In genomic region chr15:101173421-101174211, GRCm38 (mm10) we compare ENCODE assay signal across 8 mouse cellular contexts. TPM values are rescaled to one million over a fixed set of nuclear protein-coding genes. Genes with fewer than 3 reads are reported as not detected.
DNase-seq lines count a peak whose midpoint lies in the region; ATAC-seq and TF ChIP-seq lines count a peak whose summit lies in the region.

Gene Acvr1b, plus strand, starts transcription at chr15:101174067.

- H3K27ac ChIP-seq in ES-E14 (ENCODE audit: insufficient read depth, low read depth, low read length, poor library complexity, severe bottlenecking) = no peak within 1 kb of the TSS
- peak within 1 kb of the TSS; percentile 97 for H3K27ac ChIP-seq in layer of hippocampus, adult 2 months
- peak within 1 kb of the TSS; percentile 89 for H3K27ac ChIP-seq in neural tube, embryonic 15.5 days (replicated peaks)

- H3K4me2 ChIP-seq in neural tube, embryonic 15.5 days = peak within 1 kb of the TSS; percentile 78

- peak within 1 kb of the TSS; percentile 81 to 91 for H3K4me3 ChIP-seq in ES-E14 (ENCODE audit: insufficient read depth in 1 of 2, low read depth in 1 of 2, low read length in 2 of 2, poor library complexity in 1 of 2, severe bottlenecking in 1 of 2)
- peak within 1 kb of the TSS; percentile 89 for H3K4me3 ChIP-seq in layer of hippocampus, adult 2 months
- H3K4me3 ChIP-seq in lung, adult 2 months (replicated peaks; ENCODE audit: extremely low read depth, low read depth, low read length) = peak within 1 kb of the TSS; percentile 90
- H3K4me3 ChIP-seq in neural tube, embryonic 15.5 days (replicated peaks) = peak within 1 kb of the TSS; percentile 84

- in situ Hi-C loops in ES-E14 (cut with MboI; ENCODE audit: low sequenced_read_pairs in 2 of 2, unreplicated experiment in 2 of 2) = no loop called here

- H3K4me1 ChIP-seq in ES-E14 (ENCODE audit: control insufficient read depth in 2 of 2, insufficient read depth in 2 of 2, low read length in 2 of 2, poor library complexity in 1 of 2) = peaks cover 4 to 15% of the 10 kb centered on the region in 2 experiments; a peak in 3 of 4 replicates
- peaks cover 30% of the 10 kb centered on the region for H3K4me1 ChIP-seq in lung, adult 2 months (ENCODE audit: control insufficient read depth, insufficient read depth, low read length)
- peaks cover 44% of the 10 kb centered on the region for H3K4me1 ChIP-seq in neural tube, embryonic 15.5 days

- no peaks in the 10 kb centered on the region for H3K9me3 ChIP-seq in ES-E14 (ENCODE audit: control insufficient read depth, insufficient read depth, low read depth, low read length)
- H3K9me3 ChIP-seq in neural tube, embryonic 15.5 days (replicated peaks) = no peaks in the 10 kb centered on the region

- H3K27me3 ChIP-seq in neural tube, embryonic 15.5 days (replicated peaks) = 0 out of 2 replicates have a peak, but pooled peaks cover 6% of the 10 kb centered on the region

- WGBS in lung, adult 2 months = under 1% methylated on average over 51 of the region's 87 CpGs
- under 1% methylated on average over 24 of the region's 87 CpGs for WGBS in neural tube, embryonic 15.5 days

- TF ChIP-seq CTCF in layer of hippocampus, adult 2 months (conservative IDR thresholded peaks at IDR 0.05) = no peak
- no peak for TF ChIP-seq CTCF in lung, adult 2 months (IDR thresholded peaks at IDR 0.05; ENCODE audit: insufficient read depth, low read length)

- peak; percentile 69 for DNase-seq in ES-E14 (ENCODE audit: low read depth, low spot score)
- peak; percentile 94 for DNase-seq in cerebellum, adult 11-12 months
- peak; percentile 90 for DNase-seq in forelimb bud, embryonic 11.5 days (ENCODE audit: low read depth, low spot score)
- peak; percentile 93 for DNase-seq in heart, postnatal 4 days
- DNase-seq in layer of hippocampus, adult 2 months (ENCODE audit: low spot score in 2 of 2) = peak; percentile 85 to 87
- DNase-seq in lung, adult 2 months = peak; percentile 93
- DNase-seq in testis, postnatal 10 days (ENCODE audit: low spot score) = peak; percentile 92

- peak; percentile 87 for ATAC-seq in neural tube, embryonic 15.5 days (ENCODE audit: low FRiP score)

- peak within 1 kb of the TSS; percentile 79 for H3K9ac ChIP-seq in ES-E14 (ENCODE audit: insufficient read depth, low read depth, low read length, poor library complexity, severe bottlenecking)
- H3K9ac ChIP-seq in neural tube, embryonic 15.5 days (replicated peaks) = peak within 1 kb of the TSS; percentile 90

- no peaks in the 10 kb centered on the region for H3K36me3 ChIP-seq in ES-E14 (ENCODE audit: control insufficient read depth, insufficient read depth, low read length, poor library complexity, severe bottlenecking)
- H3K36me3 ChIP-seq in neural tube, embryonic 15.5 days = no peaks in the 10 kb centered on the region

- TF ChIP-seq POLR2A in lung, adult 2 months (IDR thresholded peaks at IDR 0.05; ENCODE audit: borderline replicate concordance, extremely low read depth, low read depth, low read length) = peak; percentile 83; the same call in 1 of the 2 replicates

TF ChIP-seq in ES-E14, 5 proteins besides CTCF, POLR2A, EP300 and RAD21:
- no peak for TF ChIP-seq HCFC1 (IDR thresholded peaks at IDR 0.05; ENCODE audit: borderline replicate concordance, insufficient read depth, low read length)
- TF ChIP-seq ZC3H11A (IDR thresholded peaks at IDR 0.05; ENCODE audit: borderline replicate concordance, low read depth, low read length) = no peak
- TF ChIP-seq CHD2 (IDR thresholded peaks at IDR 0.05; ENCODE audit: low read depth, low read length) = no peak
- TF ChIP-seq MAFK (IDR thresholded peaks at IDR 0.05; ENCODE audit: insufficient read depth, low read depth, low read length) = no peak
- no peak for TF ChIP-seq ZNF384 (IDR thresholded peaks at IDR 0.05; ENCODE audit: low read depth, low read length)

RNA-seq across cellular contexts. Expression of gene Acvr1b, which starts in this region (rescaled TPM):
- total RNA-seq in ES-E14 (2012; rRNA removed) = 26.4 and 43.4 TPM in 2 replicates
- 10 to 100 TPM; 20.8 to 21.4 TPM for total RNA-seq in heart, postnatal 4 days (2021)
- total RNA-seq in layer of hippocampus, adult 2 months (2021) = 10 to 100 TPM; 85.1 to 87.8 TPM
- polyA plus RNA-seq in lung, adult 2 months (2012; rRNA removed) = 45.8 and 57.2 TPM in 2 replicates
- polyA plus RNA-seq in neural tube, embryonic 15.5 days (2015; fragmentation: Nextera tagmentation; extraction: Ambion mirVana) = 19.3 and 23.1 TPM in 2 replicates
